Mouse (Mus musculus): ENCODE measurements at regions not wholly inside any gene's neighbourhood (a gene's known extent, or its start where the extent isn't known, plus 50 kb on each side); places are given as distances from the start of the nearest gene placed in this dataset.

DNA sequence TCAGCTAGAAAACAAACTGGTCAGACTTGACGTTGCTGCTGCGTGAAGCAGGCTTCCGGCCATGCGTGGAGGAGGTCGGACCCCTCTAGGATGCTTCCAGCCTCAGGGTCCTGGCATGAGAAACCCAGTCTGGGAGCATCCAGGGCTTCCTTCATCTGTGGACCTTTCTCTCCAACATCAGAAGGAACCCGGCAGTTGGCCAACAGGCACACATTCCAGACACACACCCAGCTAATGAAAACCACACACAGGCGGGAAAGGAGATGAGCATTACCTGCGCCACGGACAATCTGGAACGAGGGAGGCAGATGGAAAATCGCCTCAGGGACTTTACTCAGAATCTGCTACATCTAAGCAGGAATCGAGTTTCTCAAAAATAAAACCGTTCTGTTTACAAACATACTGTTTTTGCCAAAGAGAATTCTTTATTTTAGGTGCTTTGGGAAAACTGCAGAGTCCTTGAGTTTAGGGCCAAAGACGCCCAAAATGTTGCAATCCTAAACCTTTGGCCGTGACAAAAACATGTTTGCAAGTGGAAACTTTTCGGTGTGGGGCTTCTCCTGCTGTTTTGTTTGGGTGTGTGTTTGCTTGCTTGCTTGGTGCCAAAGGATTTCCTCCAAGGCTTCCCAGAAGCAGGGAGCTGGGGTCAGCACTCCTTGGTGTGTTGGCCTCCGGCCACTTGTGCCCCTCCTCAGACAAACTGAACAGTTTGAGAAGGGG, 147.0 kb downstream of the Setd4 start:
- TF ChIP-seq CTCF (IDR thresholded peaks at IDR 0.05; ENCODE audit: borderline replicate concordance, control insufficient read depth, extremely low read depth, insufficient read depth, low read length, poor library complexity) (no peak), POLR2A (IDR thresholded peaks at IDR 0.05; ENCODE audit: control insufficient read depth, extremely low read depth, insufficient read depth, low read length, poor library complexity) (no peak)
